Mouse (Mus musculus): ENCODE measurements around the gene Stard9. TPM values are rescaled to one million over a fixed set of nuclear protein-coding genes. Genes with fewer than 3 reads are reported as not detected.

Gene Stard9
- total and polyA plus RNA-seq, 3 experiments: 0.54 to 12.3 (median 3.7) TPM

DNA sequence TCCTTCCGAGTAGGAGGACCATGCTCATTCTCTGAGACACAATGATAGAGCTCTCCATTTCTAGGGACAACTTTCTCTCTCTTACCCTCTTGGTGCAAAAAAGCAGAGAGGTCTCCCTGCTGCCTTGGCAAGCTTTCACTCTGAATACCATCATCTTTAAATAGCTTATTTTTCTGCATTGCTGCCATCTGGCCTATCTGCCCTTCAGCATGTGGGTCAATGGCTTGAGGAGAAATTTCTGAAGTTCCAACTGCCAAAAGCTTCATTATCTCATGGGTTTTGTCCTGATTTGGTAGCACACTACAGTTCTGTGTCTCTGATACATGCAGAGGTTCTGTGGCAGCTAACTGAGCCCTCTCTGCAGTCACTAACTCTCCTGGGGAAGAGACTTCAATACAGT, 116.6 kb downstream of the Stard9 start:
- peaks cover 58% of the 10 kb centered on the region for H3K36me3 ChIP-seq (replicated peaks)
- no peak for TF ChIP-seq GATA2 (IDR thresholded peaks at IDR 0.05; ENCODE audit: borderline replicate concordance, low read depth, low read length)
- TF ChIP-seq TAL1 (conservative IDR thresholded peaks at IDR 0.05; ENCODE audit: low read depth, low read length): no peak
- no peak for TF ChIP-seq CTCF (IDR thresholded peaks at IDR 0.05; ENCODE audit: low read depth, low read length)
- TF ChIP-seq GATA1 (IDR thresholded peaks at IDR 0.05; ENCODE audit: borderline replicate concordance, low read length): no peak
- no peak for TF ChIP-seq POLR2AphosphoS5 (IDR thresholded peaks at IDR 0.05; ENCODE audit: insufficient replicate concordance, low read depth, low read length)

GRCm38 (mm10) chr2:120748041-120748440, 119.1 kb downstream of the Stard9 start:
- ATAC-seq (ENCODE audit: extremely low read depth, insufficient number of reproducible peaks, low FRiP score, poor library complexity, severe bottlenecking) (no peak), DNase-seq (ENCODE audit: low spot score) (no peak)
- Histone ChIP-seq H3K4me1 (ENCODE audit: insufficient read depth, low read depth, low read length) (no peaks in the 10 kb centered on the region), H3K27me3 (ENCODE audit: insufficient read depth, low read length) (no peaks in the 10 kb centered on the region), H3K36me3 (replicated peaks) (peaks cover 49% of the 10 kb centered on the region), H3K9me3 (replicated peaks) (no peaks in the 10 kb centered on the region), H3K4me3 (ENCODE audit: low read depth, low read length) (no peak overlapping the region)
- TF ChIP-seq POLR2AphosphoS5 (IDR thresholded peaks at IDR 0.05; ENCODE audit: insufficient replicate concordance, low read depth, low read length) (no peak), GATA2 (IDR thresholded peaks at IDR 0.05; ENCODE audit: borderline replicate concordance, low read depth, low read length) (no peak), GATA1 (IDR thresholded peaks at IDR 0.05; ENCODE audit: borderline replicate concordance, low read length) (no peak), TAL1 (conservative IDR thresholded peaks at IDR 0.05; ENCODE audit: low read depth, low read length) (no peak), CTCF (IDR thresholded peaks at IDR 0.05; ENCODE audit: low read depth, low read length) (no peak)

More for the DNA sequence above, 116.6 kb downstream of the Stard9 start:
- no peak overlapping the region for H3K4me3 ChIP-seq (ENCODE audit: low read depth, low read length)
- H3K27me3 ChIP-seq (ENCODE audit: insufficient read depth, low read length): no peaks in the 10 kb centered on the region
- H3K4me1 ChIP-seq (ENCODE audit: insufficient read depth, low read depth, low read length): no peaks in the 10 kb centered on the region
- ATAC-seq (ENCODE audit: extremely low read depth, insufficient number of reproducible peaks, low FRiP score, poor library complexity, severe bottlenecking) (no peak), DNase-seq (ENCODE audit: low spot score) (no peak)
- H3K9me3 ChIP-seq (replicated peaks): no peaks in the 10 kb centered on the region

GRCm38 (mm10) chr2:120761922-120762321, 133.0 kb downstream of the Stard9 start:
- no peaks in the 10 kb centered on the region for H3K4me1 ChIP-seq (ENCODE audit: insufficient read depth, low read depth, low read length)
- H3K27me3 ChIP-seq (ENCODE audit: insufficient read depth, low read length): no peaks in the 10 kb centered on the region
- H3K9me3 ChIP-seq (replicated peaks): no peaks in the 10 kb centered on the region
- TF ChIP-seq TAL1 (conservative IDR thresholded peaks at IDR 0.05; ENCODE audit: low read depth, low read length) (no peak), CTCF (IDR thresholded peaks at IDR 0.05; ENCODE audit: low read depth, low read length) (no peak), POLR2AphosphoS5 (IDR thresholded peaks at IDR 0.05; ENCODE audit: insufficient replicate concordance, low read depth, low read length) (no peak), GATA2 (IDR thresholded peaks at IDR 0.05; ENCODE audit: borderline replicate concordance, low read depth, low read length) (no peak)
- no peak for ATAC-seq (ENCODE audit: extremely low read depth, insufficient number of reproducible peaks, low FRiP score, poor library complexity, severe bottlenecking)
- DNase-seq (ENCODE audit: low spot score): no peak
- no peak overlapping the region for H3K4me3 ChIP-seq (ENCODE audit: low read depth, low read length)
- H3K36me3 ChIP-seq (replicated peaks): peaks cover 7% of the 10 kb centered on the region

DNA sequence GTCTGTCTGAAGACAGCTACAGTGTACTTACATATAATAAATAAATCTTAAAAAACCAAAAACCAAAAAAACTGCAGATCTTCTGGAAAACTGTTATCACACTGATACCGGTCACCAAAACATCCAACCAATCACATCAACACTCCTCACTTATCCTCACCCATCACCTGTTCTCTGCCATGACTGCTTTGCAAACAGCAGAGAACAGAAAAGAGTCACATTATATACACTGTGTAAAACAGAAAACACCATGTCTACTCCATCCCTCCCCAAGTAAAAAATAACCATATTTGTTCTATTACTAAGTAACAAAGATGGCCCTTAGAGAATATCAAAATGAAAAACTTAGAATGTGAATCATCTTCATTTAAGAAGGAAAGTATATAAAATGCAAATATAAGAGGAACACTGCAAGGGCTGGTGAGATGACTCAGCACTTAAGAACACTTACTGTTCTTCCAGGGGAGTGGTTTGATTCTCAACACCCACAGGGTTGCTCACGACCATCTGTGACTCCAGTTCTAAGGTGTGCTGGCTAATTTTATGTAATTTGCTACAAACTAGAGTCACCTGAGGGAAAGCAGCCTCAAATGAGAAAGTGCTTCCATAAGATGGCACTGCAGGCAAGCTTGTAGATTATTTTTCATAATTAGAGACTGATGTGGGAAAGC, 141.5 kb downstream of the Stard9 start:
- TF ChIP-seq GATA1 (IDR thresholded peaks at IDR 0.05; ENCODE audit: borderline replicate concordance, low read length): no peak
- no peak for TF ChIP-seq POLR2AphosphoS5 (IDR thresholded peaks at IDR 0.05; ENCODE audit: insufficient replicate concordance, low read depth, low read length)
- no peak for TF ChIP-seq CTCF (IDR thresholded peaks at IDR 0.05; ENCODE audit: low read depth, low read length)
- no peak for TF ChIP-seq GATA2 (IDR thresholded peaks at IDR 0.05; ENCODE audit: borderline replicate concordance, low read depth, low read length)
- TF ChIP-seq TAL1 (conservative IDR thresholded peaks at IDR 0.05; ENCODE audit: low read depth, low read length): no peak
- H3K4me3 ChIP-seq (ENCODE audit: low read depth, low read length): no peak overlapping the region
- H3K36me3 ChIP-seq (replicated peaks): peaks cover 23% of the 10 kb centered on the region
- H3K4me1 ChIP-seq (ENCODE audit: insufficient read depth, low read depth, low read length): peaks cover 5% of the 10 kb centered on the region
- H3K27me3 ChIP-seq (ENCODE audit: insufficient read depth, low read length): no peaks in the 10 kb centered on the region
- H3K9me3 ChIP-seq (replicated peaks): no peaks in the 10 kb centered on the region
- DNase-seq (ENCODE audit: low spot score) (no peak), ATAC-seq (ENCODE audit: extremely low read depth, insufficient number of reproducible peaks, low FRiP score, poor library complexity, severe bottlenecking) (no peak)

Other genes with a start within 250 kb of the Stard9 start
- gene Ganc, start 225.2 kb upstream of the Stard9 start, total RNA-seq (2014; fragmentation: Nextera tagmentation): 16.0 and 17.2 TPM in 2 replicates
- 19.2 and 20.4 TPM in 2 replicates for gene Ganc, start 225.2 kb upstream of the Stard9 start, total RNA-seq (2017)
- 0.95 and 1.6 TPM in 2 replicates for gene Ganc, start 225.2 kb upstream of the Stard9 start, polyA plus RNA-seq (2012)
- gene Tmem87a, start 225.0 kb upstream of the Stard9 start, total RNA-seq (2014; fragmentation: Nextera tagmentation): 19.6 and 22.6 TPM in 2 replicates
- gene Tmem87a, start 225.0 kb upstream of the Stard9 start, total RNA-seq (2017): 36.8 and 44.1 TPM in 2 replicates
- 0.76 and 0.88 TPM in 2 replicates for gene Tmem87a, start 225.0 kb upstream of the Stard9 start, polyA plus RNA-seq (2012)
- not detected in 2 replicates for gene Capn3, start 173.1 kb upstream of the Stard9 start, total RNA-seq (2014; fragmentation: Nextera tagmentation)
- 0.05 and 0.06 TPM in 2 replicates for gene Capn3, start 173.1 kb upstream of the Stard9 start, total RNA-seq (2017)
- not detected in 2 replicates for gene Capn3, start 173.1 kb upstream of the Stard9 start, polyA plus RNA-seq (2012)
- gene Zfp106, start 65.3 kb upstream of the Stard9 start, total RNA-seq (2014; fragmentation: Nextera tagmentation): 301 and 315 TPM in 2 replicates
- gene Zfp106, start 65.3 kb upstream of the Stard9 start, total RNA-seq (2017): 98.6 and 104 TPM in 2 replicates
- gene Zfp106, start 65.3 kb upstream of the Stard9 start, polyA plus RNA-seq (2012): 83.9 and 104 TPM in 2 replicates
- 242 and 301 TPM in 2 replicates for gene Snap23, start 61.5 kb upstream of the Stard9 start, total RNA-seq (2014; fragmentation: Nextera tagmentation)
- 253 and 328 TPM in 2 replicates for gene Snap23, start 61.5 kb upstream of the Stard9 start, total RNA-seq (2017)
- gene Snap23, start 61.5 kb upstream of the Stard9 start, polyA plus RNA-seq (2012): 20.5 and 21.7 TPM in 2 replicates
- 30.5 and 41.2 TPM in 2 replicates for gene Haus2, start 19.7 kb upstream of the Stard9 start, total RNA-seq (2014; fragmentation: Nextera tagmentation)
- 13.1 and 14.6 TPM in 2 replicates for gene Haus2, start 19.7 kb upstream of the Stard9 start, total RNA-seq (2017)
- gene Haus2, start 19.7 kb upstream of the Stard9 start, polyA plus RNA-seq (2012): 2.1 and 3.2 TPM in 2 replicates
- 35.8 and 52.9 TPM in 2 replicates for gene Lrrc57, start 19.6 kb upstream of the Stard9 start, total RNA-seq (2014; fragmentation: Nextera tagmentation)
- gene Lrrc57, start 19.6 kb upstream of the Stard9 start, total RNA-seq (2017): 27.8 and 29.6 TPM in 2 replicates
- 1.5 and 3.0 TPM in 2 replicates for gene Lrrc57, start 19.6 kb upstream of the Stard9 start, polyA plus RNA-seq (2012)
- gene Cdan1, start 221.0 kb downstream of the Stard9 start, total RNA-seq (2014; fragmentation: Nextera tagmentation): 26.2 and 33.2 TPM in 2 replicates
- gene Cdan1, start 221.0 kb downstream of the Stard9 start, total RNA-seq (2017): 18.4 and 19.9 TPM in 2 replicates
- 63.1 and 92.7 TPM in 2 replicates for gene Cdan1, start 221.0 kb downstream of the Stard9 start, polyA plus RNA-seq (2012)
- gene Ttbk2, start 221.5 kb downstream of the Stard9 start, total RNA-seq (2014; fragmentation: Nextera tagmentation): 7.1 and 9.2 TPM in 2 replicates
- gene Ttbk2, start 221.5 kb downstream of the Stard9 start, total RNA-seq (2017): 7.3 and 8.4 TPM in 2 replicates
- gene Ttbk2, start 221.5 kb downstream of the Stard9 start, polyA plus RNA-seq (2012): 4.9 and 5.8 TPM in 2 replicates

Data from G1E (cell line).